Mouse (Mus musculus): ENCODE results near the gene Yif1a. TPM values are rescaled to one million over a fixed set of nuclear protein-coding genes. Genes with fewer than 3 reads are reported as not detected.
A peak's percentile ranks its signal among the peaks of the same experiment; 100 is the strongest.
"Not testable (repeated sequence)": the region's sequence is repeated elsewhere in the genome, so short reads cannot be mapped to it uniquely, and the experiment has no call there.

Yif1a gene
- polyA plus RNA-seq, 1 experiment from 2014 or later, result 57.6 TPM

DNA sequence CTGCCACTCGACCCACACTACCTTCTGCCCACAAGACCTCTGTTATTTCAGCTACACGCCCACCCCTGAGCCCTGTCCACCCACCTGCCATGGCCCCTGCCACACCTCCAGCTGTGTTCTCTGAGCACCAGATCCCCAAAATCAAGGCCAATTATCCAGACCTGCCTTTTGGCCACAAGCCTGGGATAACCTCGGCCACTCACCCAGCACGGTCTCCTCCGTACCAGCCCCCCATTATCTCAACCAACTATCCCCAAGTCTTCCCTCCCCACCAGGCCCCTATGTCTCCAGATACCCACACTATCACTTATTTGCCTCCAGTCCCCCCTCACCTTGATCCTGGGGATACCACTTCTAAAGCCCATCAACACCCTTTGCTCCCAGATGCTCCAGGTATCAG, 18.9 kb upstream of the Yif1a start:
- H3K4me3 ChIP-seq (ENCODE audit: inconsistent target), result no peak overlapping the region
- no peak overlapping the region for H3K27ac ChIP-seq
- H3K79me2 ChIP-seq (ENCODE audit: inconsistent target), result no peaks in the 10 kb centered on the region
- 85% methylated on average over 5 of the region's 5 CpGs for WGBS (ENCODE audit: missing documents)
- no peaks in the 10 kb centered on the region for H3K36me3 ChIP-seq (ENCODE audit: inconsistent target)

DNA sequence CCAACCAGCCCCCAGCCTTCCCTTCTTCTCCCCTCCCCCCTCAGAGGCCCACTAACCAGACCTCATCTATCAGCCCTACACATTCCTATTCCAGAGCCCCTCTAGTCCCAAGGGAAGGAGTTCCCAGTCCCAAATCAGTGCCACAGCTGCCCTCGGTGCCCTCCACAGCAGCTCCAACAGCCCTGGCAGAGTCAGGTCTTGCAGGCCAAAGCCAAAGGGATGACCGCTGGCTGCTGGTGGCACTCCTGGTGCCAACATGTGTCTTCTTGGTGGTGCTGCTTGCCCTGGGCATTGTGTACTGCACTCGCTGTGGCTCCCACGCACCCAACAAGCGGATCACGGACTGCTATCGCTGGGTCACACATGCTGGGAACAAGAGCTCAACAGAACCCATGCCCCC, 18.4 kb upstream of the Yif1a start:
- no peak overlapping the region for H3K4me3 ChIP-seq (ENCODE audit: inconsistent target)
- no peaks in the 10 kb centered on the region for H3K36me3 ChIP-seq (ENCODE audit: inconsistent target)
- H3K27ac ChIP-seq, result no peak overlapping the region
- H3K79me2 ChIP-seq (ENCODE audit: inconsistent target), result no peaks in the 10 kb centered on the region
- 93% methylated on average over 7 of the region's 7 CpGs for WGBS (ENCODE audit: missing documents)

DNA sequence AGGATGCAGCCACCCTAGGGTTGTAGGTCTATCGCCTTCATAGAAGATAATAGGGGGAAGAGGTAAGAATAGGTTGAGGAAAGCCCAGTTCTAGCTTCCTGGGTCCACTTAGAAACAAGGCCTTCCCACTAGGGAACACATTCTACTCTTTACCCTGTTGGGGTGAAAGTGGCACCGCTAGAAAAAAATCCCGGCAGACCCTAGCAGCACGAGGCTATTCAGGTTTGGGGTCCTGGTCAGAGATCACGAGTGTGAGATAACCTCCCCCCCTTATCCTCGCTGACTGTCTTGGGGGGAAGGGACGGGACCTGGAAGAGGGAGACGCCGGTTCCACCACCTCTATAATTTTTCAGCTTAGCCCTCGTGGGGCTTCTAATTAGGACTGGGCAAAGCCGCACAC, 17.3 kb upstream of the Yif1a start:
- H3K4me3 ChIP-seq (ENCODE audit: inconsistent target), result no peak overlapping the region
- no peaks in the 10 kb centered on the region for H3K36me3 ChIP-seq (ENCODE audit: inconsistent target)
- H3K79me2 ChIP-seq (ENCODE audit: inconsistent target), result no peaks in the 10 kb centered on the region
- no peak overlapping the region for H3K27ac ChIP-seq
- 73% methylated on average over 11 of the region's 11 CpGs for WGBS (ENCODE audit: missing documents)

DNA sequence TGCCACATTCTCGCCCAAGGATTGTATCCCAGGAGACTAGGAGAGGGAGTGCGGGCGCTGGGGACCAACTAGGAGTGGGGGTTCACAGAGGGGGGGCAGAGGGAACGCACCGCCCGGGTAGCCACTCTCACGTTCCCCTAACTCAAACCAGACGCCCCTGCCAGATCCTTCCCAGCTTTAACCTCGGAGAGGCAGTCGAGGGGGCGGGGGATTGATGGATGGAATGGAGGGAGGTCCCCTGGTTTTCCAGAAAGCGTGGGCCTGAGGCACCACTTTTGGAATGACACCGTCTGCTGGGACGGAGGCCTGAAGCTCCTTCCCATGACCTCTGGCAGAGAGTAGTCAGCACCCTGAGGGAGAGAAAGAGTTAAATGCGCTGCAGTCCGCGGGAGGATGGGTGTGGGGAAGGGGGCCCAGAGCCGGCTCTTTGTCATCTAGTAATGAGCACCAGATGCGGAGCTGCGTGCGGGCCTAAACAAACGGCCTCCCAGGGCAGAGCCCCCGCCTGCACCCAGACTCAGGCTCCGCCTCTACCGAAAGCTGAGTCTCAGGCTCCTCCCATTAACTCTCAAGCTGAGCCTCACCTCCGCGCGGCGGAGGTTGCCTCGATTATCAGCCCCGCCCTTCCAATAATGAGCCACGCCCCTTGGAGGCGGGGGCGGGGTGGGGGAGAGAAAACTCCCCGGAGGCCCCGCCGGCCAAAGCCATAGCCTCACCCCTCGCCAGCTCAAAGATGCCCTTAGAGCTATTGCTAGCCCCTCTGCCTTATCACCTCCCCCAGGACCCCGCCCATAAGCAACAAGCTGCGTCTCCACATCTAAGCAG, 16.6 kb upstream of the Yif1a start:
- Histone ChIP-seq H3K27ac (no peak overlapping the region), H3K4me3 (ENCODE audit: inconsistent target) (peak overlapping the region; percentile 32), H3K36me3 (ENCODE audit: inconsistent target) (no peaks in the 10 kb centered on the region), H3K79me2 (ENCODE audit: inconsistent target) (no peaks in the 10 kb centered on the region)
- WGBS (ENCODE audit: missing documents), result 12% methylated on average over 40 of the region's 40 CpGs

DNA sequence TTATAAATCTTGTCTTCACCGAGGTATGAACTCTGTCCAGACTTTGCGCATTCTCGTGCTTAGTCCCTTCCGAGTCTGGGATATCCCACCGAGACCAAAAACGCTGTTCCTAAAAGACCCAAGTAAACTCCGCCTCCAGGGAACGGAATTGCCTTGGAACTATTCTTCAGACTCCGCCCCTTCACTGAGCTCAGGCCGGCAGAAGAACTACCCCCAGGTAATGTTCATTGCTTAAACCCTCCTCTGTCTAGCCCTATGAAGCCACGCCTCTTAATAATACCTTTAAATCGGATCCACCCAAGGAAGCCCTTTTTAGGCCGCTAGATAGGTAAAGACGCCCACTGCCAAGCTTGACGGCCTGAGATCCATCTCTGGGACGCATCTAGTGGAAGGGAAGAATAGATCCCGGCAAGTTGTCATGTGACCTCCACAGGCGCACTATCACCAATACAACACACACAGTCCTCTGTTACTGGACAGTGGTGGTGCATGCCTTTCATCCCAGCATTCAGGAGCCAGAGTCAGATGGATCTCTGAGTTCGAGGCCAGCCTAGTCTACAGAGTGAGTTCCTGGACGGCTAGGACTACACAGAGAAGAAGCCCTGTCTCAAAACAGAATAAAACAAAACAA, 15.8 kb upstream of the Yif1a start:
- Histone ChIP-seq H3K79me2 (ENCODE audit: inconsistent target) (no peaks in the 10 kb centered on the region), H3K27ac (no peak overlapping the region), H3K36me3 (ENCODE audit: inconsistent target) (no peaks in the 10 kb centered on the region), H3K4me3 (ENCODE audit: inconsistent target) (peak overlapping the region; percentile 32)
- WGBS (ENCODE audit: missing documents), result 12% methylated on average over 20 of the region's 20 CpGs

DNA sequence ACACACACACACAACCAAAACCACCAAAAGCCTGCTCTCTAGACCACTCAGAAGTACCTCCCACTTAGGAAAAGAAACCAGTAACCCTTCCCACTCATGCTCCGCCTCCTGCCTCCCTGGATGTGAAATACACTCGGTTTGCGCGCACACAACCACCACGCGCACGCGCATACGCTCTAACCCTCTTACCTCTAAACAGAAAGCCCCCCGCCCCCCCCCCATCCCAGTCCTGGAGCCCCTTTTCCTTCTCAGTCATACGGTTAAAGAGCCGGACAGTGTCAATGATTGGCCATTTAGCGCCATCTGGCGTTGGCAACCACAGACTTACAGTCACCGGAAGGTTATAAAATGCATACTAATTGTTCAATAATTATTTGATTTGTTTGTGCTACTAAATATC, 15.3 kb upstream of the Yif1a start:
- WGBS (ENCODE audit: missing documents), result 1% methylated on average over 15 of the region's 15 CpGs

DNA sequence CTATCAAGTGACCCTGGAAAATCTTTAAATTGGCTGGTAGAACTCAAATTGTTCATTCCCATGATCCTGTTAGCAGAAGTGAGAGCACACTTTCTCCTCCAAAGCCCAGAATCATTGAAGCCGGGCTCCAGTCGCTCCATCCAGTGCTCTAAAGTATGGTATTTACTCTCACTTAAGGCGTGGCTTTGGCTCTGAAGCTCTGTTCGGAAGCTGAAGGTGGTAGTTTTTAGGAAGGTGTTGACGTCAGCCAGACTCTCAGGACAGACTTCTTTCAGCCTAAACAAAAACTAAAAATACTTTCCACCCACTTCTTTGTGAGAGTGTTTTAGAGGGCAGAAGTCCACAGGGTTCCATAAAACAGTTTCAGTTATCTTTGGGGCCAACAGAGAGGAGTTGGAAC, 14.8 kb upstream of the Yif1a start:
- Histone ChIP-seq H3K36me3 (ENCODE audit: inconsistent target) (no peaks in the 10 kb centered on the region), H3K4me3 (ENCODE audit: inconsistent target) (no peak overlapping the region), H3K79me2 (ENCODE audit: inconsistent target) (no peaks in the 10 kb centered on the region), H3K27ac (no peak overlapping the region)
- 40% methylated on average over 5 of the region's 5 CpGs for WGBS (ENCODE audit: missing documents)

More for the DNA sequence above, 15.3 kb upstream of the Yif1a start:
- Histone ChIP-seq H3K4me3 (ENCODE audit: inconsistent target) (peak overlapping the region; percentile 32), H3K36me3 (ENCODE audit: inconsistent target) (no peaks in the 10 kb centered on the region), H3K27ac (no peak overlapping the region), H3K79me2 (ENCODE audit: inconsistent target) (no peaks in the 10 kb centered on the region)

DNA sequence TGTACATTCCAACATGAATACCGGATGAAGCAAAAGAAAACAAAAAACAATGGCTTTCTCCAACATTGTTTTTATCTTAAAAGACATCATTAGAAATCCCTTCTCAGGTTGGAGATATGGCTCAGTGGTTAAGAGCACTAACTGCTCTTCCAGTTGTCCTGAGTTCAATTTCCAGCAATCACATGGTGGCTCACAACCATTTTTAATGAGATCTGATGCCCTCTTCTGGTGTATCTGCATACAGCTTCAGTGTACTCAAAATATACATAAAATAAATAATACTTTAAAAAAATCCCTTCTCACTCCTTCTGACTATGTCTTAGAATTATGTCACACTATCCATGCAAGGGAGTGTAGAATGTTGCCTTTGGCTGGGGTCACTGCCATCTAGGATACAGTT, 9.1 kb upstream of the Yif1a start:
- H3K27ac ChIP-seq, result no peak overlapping the region
- H3K79me2 ChIP-seq (ENCODE audit: inconsistent target), result no peaks in the 10 kb centered on the region
- no peaks in the 10 kb centered on the region for H3K36me3 ChIP-seq (ENCODE audit: inconsistent target)
- 100% methylated on average over 1 of the region's 1 CpGs for WGBS (ENCODE audit: missing documents)
- H3K4me3 ChIP-seq (ENCODE audit: inconsistent target), result no peak overlapping the region

DNA sequence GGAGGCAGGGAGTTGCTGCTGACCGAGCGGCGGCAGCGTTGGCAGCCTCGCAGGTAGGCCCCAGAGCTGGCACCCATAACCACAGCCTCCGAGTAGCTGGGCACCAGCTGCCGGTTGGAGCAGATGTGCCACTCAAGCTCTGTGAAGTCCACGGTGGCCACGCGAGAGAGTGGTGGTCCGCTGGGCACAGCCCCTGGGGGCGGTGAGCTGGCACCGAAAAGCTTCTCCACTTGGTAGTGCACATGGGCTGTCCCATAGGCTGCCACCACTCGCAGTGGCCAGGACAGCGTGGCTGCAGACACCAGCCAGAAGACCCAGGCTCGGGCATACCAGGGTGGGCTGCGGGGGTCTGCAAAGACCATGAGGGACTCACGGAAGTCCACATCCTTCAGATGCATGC, 6.3 kb upstream of the Yif1a start:
- no peak overlapping the region for H3K4me3 ChIP-seq (ENCODE audit: inconsistent target)
- no peak overlapping the region for H3K27ac ChIP-seq
- WGBS (ENCODE audit: missing documents), result 64% methylated on average over 13 of the region's 18 CpGs
- no peaks in the 10 kb centered on the region for H3K36me3 ChIP-seq (ENCODE audit: inconsistent target)
- H3K79me2 ChIP-seq (ENCODE audit: inconsistent target), result no peaks in the 10 kb centered on the region

DNA sequence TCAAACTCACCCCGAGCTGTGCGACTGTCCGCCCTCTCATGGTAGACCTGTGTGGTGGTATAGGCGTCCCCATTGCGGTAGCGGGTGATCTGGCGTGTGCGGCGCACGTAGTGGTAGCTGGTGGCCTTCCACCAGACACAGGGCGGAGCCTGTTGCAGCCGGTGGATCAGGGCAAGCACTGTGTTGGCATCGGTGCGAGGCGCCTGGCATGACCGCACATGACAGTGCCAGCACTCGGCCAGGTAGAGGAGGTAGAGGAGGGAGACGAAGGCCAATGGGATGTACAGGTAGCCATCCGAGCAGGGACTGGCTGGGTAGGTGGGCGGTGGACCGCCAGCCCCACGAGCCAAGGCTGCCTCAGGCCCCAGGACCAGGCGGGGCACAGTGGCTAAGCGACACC, 5.7 kb upstream of the Yif1a start:
- H3K36me3 ChIP-seq (ENCODE audit: inconsistent target), result no peaks in the 10 kb centered on the region
- H3K4me3 ChIP-seq (ENCODE audit: inconsistent target), result no peak overlapping the region
- no peak overlapping the region for H3K27ac ChIP-seq
- no peaks in the 10 kb centered on the region for H3K79me2 ChIP-seq (ENCODE audit: inconsistent target)
- 73% methylated on average over 24 of the region's 24 CpGs for WGBS (ENCODE audit: missing documents)

DNA sequence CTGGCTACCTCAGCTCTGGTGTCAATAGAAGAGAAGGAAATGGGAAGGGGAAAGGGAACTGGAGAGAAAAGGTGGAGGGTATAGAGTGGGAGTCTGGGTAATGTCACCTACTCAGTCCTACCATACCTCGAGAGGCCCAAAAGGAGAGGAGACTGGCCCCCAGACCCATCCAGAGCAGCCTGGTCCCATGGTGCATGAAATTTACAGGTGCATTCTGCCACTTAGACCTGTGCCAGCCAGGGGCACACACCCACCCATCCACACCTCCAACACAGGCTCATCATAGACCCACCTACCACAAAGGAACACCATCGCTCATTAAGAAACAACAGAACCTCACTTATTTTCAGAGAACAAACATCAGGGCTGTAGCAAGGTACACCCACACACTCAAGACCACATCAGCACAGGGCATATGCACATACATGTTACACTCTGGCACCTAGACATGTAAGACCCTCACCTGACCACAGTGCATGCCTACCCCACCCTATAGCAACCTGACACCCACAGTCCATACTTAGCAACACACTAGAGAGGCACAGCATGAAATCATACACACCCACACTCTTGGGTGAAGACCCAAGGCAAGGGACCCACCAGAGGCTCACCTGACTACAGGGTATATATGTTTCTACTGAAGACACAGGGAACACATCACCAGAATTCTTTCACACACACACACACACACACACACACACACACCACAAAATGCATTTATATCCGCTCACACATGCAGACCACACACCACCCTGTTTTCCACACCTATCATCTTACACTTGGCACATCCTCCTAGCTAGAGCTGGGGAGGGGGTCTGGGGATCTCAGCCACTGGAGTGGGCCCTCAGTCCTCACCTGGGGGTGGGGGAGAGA, 4.1 kb upstream of the Yif1a start:
- H3K27ac ChIP-seq, result no peak overlapping the region
- 55% methylated on average over 3 of the region's 3 CpGs for WGBS (ENCODE audit: missing documents)
- no peak overlapping the region for H3K4me3 ChIP-seq (ENCODE audit: inconsistent target)
- no peaks in the 10 kb centered on the region for H3K36me3 ChIP-seq (ENCODE audit: inconsistent target)
- peaks cover 6% of the 10 kb centered on the region; the same call in 1 of the 2 replicates for H3K79me2 ChIP-seq (ENCODE audit: inconsistent target)

DNA sequence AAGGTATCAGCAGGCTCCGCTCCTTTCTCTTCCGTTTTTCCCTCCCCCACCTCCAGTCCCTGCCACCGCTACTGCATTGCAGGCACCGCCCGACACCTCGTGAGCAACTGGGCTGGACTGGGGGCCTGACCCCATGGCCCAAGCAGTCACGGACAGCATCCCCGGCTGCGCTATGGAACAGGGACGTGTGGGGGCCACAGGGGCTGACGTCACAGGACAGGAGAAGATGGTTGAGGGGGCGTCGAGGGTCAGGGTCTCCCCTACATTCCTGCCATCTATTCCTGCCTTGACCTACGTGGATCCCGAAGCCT, 3.5 kb upstream of the Yif1a start:
- no peak overlapping the region for H3K27ac ChIP-seq
- WGBS (ENCODE audit: missing documents), result 11% methylated on average over 15 of the region's 15 CpGs
- H3K4me3 ChIP-seq (ENCODE audit: inconsistent target), result no peak overlapping the region; the same call in 1 of the 2 replicates

DNA sequence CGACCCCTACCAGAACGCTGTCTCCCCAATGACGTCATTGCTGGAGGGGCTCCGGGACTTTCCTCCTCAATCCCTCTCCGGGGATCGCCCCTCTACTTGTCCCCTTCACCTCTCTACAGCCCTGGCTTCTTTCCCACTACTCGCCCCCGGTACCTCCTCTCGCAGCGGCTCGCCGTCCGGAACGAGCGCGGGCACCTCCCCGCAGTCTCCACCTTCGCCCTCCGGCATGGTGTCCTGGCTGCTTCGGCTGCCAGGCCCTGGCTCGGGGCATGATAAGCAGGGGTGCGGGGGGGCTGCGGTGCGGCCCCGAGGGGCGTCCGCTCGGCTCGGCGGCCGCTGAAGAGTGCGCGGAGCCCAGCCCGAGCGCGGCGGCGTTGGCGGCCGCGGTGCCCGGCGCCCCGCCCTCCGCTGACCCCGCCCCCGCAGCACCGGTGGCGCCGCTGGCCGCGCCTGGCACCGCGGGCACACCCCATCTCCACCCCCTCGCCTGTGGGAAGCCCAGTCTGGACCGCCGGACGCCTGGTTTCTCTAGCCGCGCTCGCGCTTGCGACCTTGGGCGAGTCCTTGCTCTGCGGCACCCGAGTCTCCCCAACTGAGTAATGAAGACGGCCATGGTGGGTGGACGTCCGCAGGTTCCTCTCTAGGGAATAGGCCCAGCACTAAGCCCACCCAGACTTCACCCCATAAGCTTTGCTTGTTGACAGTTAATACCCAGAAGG, 3.0 kb upstream of the Yif1a start, which contains the start of gene Tmem151a:
Gene Tmem151a, minus strand, starts transcription at position 387 of the 719 bp plus-strand sequence.
- Histone ChIP-seq H3K27ac (no peak within 1 kb of the TSS), H3K79me2 (ENCODE audit: inconsistent target) (peaks cover 9% of the 10 kb centered on the region; the same call in 1 of the 2 replicates), H3K4me3 (ENCODE audit: inconsistent target) (no peak within 1 kb of the TSS; the same call in 1 of the 2 replicates), H3K36me3 (ENCODE audit: inconsistent target) (no peaks in the 10 kb centered on the region)
- 1% methylated on average over 25 of the region's 69 CpGs for WGBS (ENCODE audit: missing documents)

More for the DNA sequence above, 3.5 kb upstream of the Yif1a start:
- H3K79me2 ChIP-seq (ENCODE audit: inconsistent target), result peaks cover 9% of the 10 kb centered on the region; the same call in 1 of the 2 replicates
- H3K36me3 ChIP-seq (ENCODE audit: inconsistent target), result no peaks in the 10 kb centered on the region

DNA sequence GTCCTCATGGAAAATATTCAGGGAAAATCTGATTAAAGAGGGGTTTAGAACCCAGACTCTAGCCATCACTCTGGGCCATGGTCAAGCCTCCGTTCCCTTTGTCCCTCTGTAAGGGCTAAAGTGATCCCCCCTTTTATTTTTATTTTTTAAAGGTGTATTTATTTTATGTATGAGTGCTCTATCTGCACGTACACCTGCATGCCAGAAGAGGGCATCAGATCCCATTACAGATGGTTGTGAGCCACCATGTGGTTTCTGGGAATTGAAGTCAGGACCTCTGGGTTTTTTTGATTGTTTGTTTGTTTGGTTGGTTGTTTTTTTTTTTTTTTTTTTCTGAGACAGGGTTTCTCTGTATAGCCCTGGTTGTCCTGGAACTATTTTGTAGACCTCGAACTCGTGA, 1.8 kb upstream of the Yif1a start:
- H3K79me2 ChIP-seq (ENCODE audit: inconsistent target); H3K27ac ChIP-seq; H3K4me3 ChIP-seq (ENCODE audit: inconsistent target); H3K36me3 ChIP-seq (ENCODE audit: inconsistent target): not testable (repeated sequence)
- 62% methylated on average over 4 of the region's 4 CpGs for WGBS (ENCODE audit: missing documents)

All from macrophage (primary cell).